Mouse (Mus musculus): ENCODE data around the gene Atp2a2.
"Not testable (repeated sequence)": the region's sequence is repeated elsewhere in the genome, so short reads cannot be mapped to it uniquely, and the experiment has no call there.

DNA sequence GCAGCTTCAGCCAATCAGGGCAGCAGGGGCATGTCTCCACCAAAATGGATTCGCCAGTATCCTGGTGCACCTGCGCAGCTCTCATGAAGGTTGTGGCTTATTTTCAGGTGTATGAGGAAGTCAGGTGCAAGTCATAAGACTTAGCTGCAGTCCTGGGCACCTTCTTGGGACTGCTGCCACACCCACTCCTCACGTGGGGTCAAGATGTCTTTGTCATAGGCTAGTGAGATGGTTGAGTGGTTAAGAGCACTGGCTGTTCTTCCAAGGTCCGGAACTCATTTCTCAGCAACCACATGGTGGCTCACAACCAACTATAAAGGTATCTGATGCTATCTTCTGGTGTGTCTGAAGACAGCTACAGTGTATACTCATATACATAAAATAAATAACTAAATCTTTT, 81.3 kb downstream of the Atp2a2 start:
- not testable (repeated sequence) for TF ChIP-seq CTCF (IDR thresholded peaks at IDR 0.05; ENCODE audit: low read depth, low read length); POLR2A (IDR thresholded peaks at IDR 0.05; ENCODE audit: extremely low read depth, insufficient read depth, low read length)

Measured in liver, adult 2 months (tissue).